Mouse (Mus musculus) limb, embryonic 11.5 days (tissue): ENCODE data around the gene Dnttip1. TPM values are rescaled to one million over a fixed set of nuclear protein-coding genes. Genes with fewer than 3 reads are reported as not detected.

Experiments
- ATAC-seq: fragments of 200-750 bp; cut with Nextera tagmentation; 2 replicates; pipeline ENCODE4 v1.8.0; 2017; ENCODE audit warnings: low read depth; ENCODE audit not compliant: insufficient number of reproducible peaks, low FRiP score, low TSS enrichment
- DNase-seq: peaks from one replicate; pipeline ENCODE4 v3.0.0-alpha.2; 2015; ENCODE audit warnings: low spot score
- H3K27ac ChIP-seq: fragments of 300-500 bp; sonication (generic); replicated peaks from 2 replicates; pipeline ENCODE4 v1.5.1; 2014; ENCODE audit warnings: low read depth, mild to moderate bottlenecking, low read length
- H3K27me3 ChIP-seq: fragments of 300-500 bp; sonication (generic); 2 replicates; pipeline ENCODE4 v1.6.1; 2014; ENCODE audit warnings: mild to moderate bottlenecking, low read length, mixed read lengths; ENCODE audit not compliant: control insufficient read depth, insufficient read depth
- H3K36me3 ChIP-seq: fragments of 300-500 bp; sonication (generic); 2 replicates; pipeline ENCODE4 v1.6.1; 2014; ENCODE audit warnings: mild to moderate bottlenecking, low read length, moderate library complexity, mixed read lengths; ENCODE audit not compliant: control insufficient read depth, insufficient read depth
- H3K4me1 ChIP-seq: fragments of 300-500 bp; sonication (generic); 2 replicates; pipeline ENCODE4 v1.6.1; 2014; ENCODE audit warnings: low read length, mixed read lengths; ENCODE audit not compliant: control insufficient read depth, insufficient read depth
- H3K4me2 ChIP-seq: fragments of 300-500 bp; sonication (generic); 2 replicates; pipeline ENCODE4 v1.6.1; 2014; ENCODE audit warnings: low read depth, mild to moderate bottlenecking, moderate library complexity; ENCODE audit not compliant: severe bottlenecking
- H3K4me3 ChIP-seq: fragments of 300-500 bp; sonication (generic); 2 replicates; pipeline ENCODE4 v1.5.1; 2014; ENCODE audit warnings: low read depth, low read length
- H3K9ac ChIP-seq: fragments of 300-500 bp; sonication (generic); 2 replicates; pipeline ENCODE4 v1.6.1; 2014; ENCODE audit warnings: mild to moderate bottlenecking, low read length
- H3K9me3 ChIP-seq: fragments of 300-500 bp; sonication (generic); 2 replicates; pipeline ENCODE4 v1.6.1; 2016; ENCODE audit warnings: low read length; ENCODE audit not compliant: control insufficient read depth
- WGBS: fragments of 180-500 bp; shearing (Covaris S2); extraction: QIAGEN DNeasy Blood & Tissue Kit; methylation state at CpG from one replicate; pipeline ENCODE4 v1.1.7; 2014; 5-methylcytosine and 5-hydroxymethylcytosine counted together
- polyA plus RNA-seq: library from polyadenylated mRNA; unstranded; fragments of >200 nt; fragmentation: Nextera tagmentation; extraction: Ambion mirVana; gene quantifications from 2 replicates; pipeline ENCODE4 v1.2.1, GENCODE M21; 2014

Dnttip1 gene
- polyA plus RNA-seq, 1 experiment from 2014 or later: 87.0 TPM

DNA sequence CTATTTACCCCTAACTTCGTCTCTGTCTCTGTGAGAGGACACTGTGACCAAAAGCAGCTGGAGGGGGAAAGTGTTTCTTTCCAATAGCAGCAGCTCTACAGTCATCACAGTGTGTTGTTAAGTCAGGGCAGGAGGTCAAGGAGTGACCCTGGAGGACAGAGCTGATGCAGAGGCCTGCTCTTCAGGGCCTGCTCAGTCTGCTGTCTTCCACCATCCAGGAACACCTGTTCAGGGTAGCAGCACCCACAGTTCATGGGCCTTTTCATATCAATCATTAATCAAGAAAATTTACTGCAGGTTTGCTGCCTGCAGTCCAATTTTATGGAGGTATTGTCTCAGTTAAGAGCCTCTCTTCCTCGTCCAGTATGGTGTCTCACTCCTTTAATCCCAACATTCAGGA lies 67.8 kb downstream of the Dnttip1 start:
- Histone ChIP-seq H3K36me3 (no peaks in the 10 kb centered on the region), H3K4me2 (no peak overlapping the region), H3K4me1 (no peaks in the 10 kb centered on the region), H3K9me3 (no peaks in the 10 kb centered on the region), H3K27ac (no peak overlapping the region), H3K27me3 (no peaks in the 10 kb centered on the region), H3K9ac (no peak overlapping the region), H3K4me3 (no peak overlapping the region)
- WGBS: 74% methylated on average over 2 of the region's 2 CpGs
- no peak for ATAC-seq
- DNase-seq: no peak

DNA sequence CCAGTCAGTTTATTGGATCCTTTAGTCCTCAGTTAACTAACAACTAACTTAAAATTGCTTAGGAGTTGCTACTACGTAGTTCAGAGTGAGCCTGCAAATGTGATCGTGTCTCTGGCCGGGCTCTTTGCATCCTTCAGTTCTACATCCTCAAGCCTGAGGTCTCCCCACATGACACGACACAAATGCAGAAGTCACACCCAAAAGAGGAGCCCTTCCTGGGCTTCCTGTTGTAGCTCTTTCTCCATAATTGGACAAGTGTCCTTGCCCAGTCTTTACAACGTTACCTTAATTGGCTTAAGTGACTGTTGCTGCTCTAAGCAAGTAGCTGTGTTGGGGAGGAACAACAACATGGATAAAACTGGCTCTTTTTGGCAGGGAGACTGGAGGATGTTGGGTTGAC lies 69.6 kb downstream of the Dnttip1 start:
- Histone ChIP-seq H3K27me3 (no peaks in the 10 kb centered on the region), H3K4me3 (no peak overlapping the region), H3K36me3 (peaks cover 1% of the 10 kb centered on the region; the same call in 1 of the 2 replicates), H3K27ac (no peak overlapping the region), H3K9me3 (no peaks in the 10 kb centered on the region), H3K4me1 (no peaks in the 10 kb centered on the region), H3K9ac (no peak overlapping the region), H3K4me2 (no peak overlapping the region)
- 86% methylated on average over 5 of the region's 5 CpGs for WGBS
- DNase-seq (no peak), ATAC-seq (no peak)

DNA sequence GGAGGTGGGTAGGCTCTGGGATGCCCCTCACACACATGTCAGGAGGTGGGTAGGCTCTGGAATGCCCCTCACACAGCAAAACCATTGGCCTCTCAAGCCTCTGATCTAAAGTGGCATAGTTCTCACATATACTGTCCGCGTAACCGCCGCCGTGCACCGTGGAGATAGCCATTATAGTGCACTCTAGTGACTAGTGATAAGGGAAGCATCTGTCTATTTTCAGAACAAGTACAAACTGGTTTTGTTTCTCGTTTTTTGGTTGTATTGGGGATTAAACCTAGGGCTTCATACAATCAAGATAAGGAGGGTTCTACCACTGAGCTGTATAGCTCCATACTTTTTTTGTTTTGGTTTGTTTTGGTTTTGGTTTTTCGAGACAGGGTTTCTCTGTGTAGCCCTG lies 70.0 kb downstream of the Dnttip1 start:
- Histone ChIP-seq H3K4me1 (no peaks in the 10 kb centered on the region), H3K27ac (no peak overlapping the region), H3K36me3 (peaks cover 4% of the 10 kb centered on the region; the same call in 1 of the 2 replicates), H3K4me2 (no peak overlapping the region), H3K27me3 (no peaks in the 10 kb centered on the region), H3K9me3 (no peaks in the 10 kb centered on the region), H3K4me3 (no peak overlapping the region), H3K9ac (no peak overlapping the region)
- 93% methylated on average over 8 of the region's 8 CpGs for WGBS
- no peak for DNase-seq
- no peak for ATAC-seq

DNA sequence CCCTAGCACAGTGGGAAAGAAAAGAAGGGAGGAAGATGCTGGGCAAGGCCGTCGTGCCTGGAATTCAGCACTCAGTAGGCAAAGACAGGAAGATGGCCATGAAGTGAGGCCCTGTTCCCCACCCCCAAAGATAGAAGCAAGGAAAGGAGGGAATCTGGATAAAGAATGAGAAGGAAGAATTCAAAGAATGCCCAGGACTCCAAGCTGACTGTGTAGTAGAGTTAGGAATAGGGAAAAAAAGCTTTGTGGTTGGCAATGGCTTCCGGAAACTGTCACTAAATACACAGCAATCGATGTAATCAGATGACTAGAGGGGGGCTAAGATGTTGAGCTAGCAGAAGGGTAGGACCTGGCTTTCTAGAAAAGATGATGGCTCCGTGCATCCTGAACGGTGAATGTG lies 71.4 kb downstream of the Dnttip1 start:
- 93% methylated on average over 6 of the region's 6 CpGs for WGBS
- Histone ChIP-seq H3K27me3 (no peaks in the 10 kb centered on the region), H3K4me3 (no peak overlapping the region), H3K27ac (no peak overlapping the region), H3K36me3 (peaks cover 4% of the 10 kb centered on the region; the same call in 1 of the 2 replicates), H3K4me2 (no peak overlapping the region), H3K4me1 (no peaks in the 10 kb centered on the region), H3K9ac (no peak overlapping the region), H3K9me3 (no peaks in the 10 kb centered on the region)
- DNase-seq: no peak
- ATAC-seq: no peak

DNA sequence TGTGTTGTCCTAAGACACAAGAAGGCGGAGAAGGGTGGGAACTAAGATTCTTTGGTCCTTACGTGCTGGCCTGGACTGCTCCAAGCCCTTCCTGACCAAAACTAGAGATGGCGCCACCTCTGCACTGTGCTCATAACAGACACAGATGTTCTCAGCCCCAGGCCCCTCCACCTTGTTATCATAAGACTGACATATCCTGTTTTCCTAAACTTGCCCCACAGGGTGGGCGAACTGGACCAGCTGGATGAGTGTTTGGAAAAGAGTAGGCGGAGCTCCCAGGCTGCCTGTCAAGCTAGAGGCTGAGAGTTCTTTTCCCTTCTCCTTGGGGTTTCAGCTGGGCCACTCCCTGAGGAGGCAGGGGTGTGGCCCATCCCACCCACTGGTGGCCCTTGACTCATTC lies 71.9 kb downstream of the Dnttip1 start:
- WGBS: 82% methylated on average over 5 of the region's 5 CpGs

More for the DNA sequence above, 71.9 kb downstream of the Dnttip1 start:
- ATAC-seq (no peak), DNase-seq (no peak)
- no peaks in the 10 kb centered on the region for H3K9me3 ChIP-seq
- H3K4me3 ChIP-seq: no peak overlapping the region
- H3K27me3 ChIP-seq: no peaks in the 10 kb centered on the region
- H3K4me2 ChIP-seq: no peak overlapping the region
- no peak overlapping the region for H3K27ac ChIP-seq
- no peak overlapping the region for H3K9ac ChIP-seq
- H3K36me3 ChIP-seq: peaks cover 4% of the 10 kb centered on the region; the same call in 1 of the 2 replicates
- H3K4me1 ChIP-seq: no peaks in the 10 kb centered on the region

Other genes starting within 250 kb of the Dnttip1 start
- gene Pigt, start 248.5 kb upstream of the Dnttip1 start, polyA plus RNA-seq: 40.4 and 42.2 TPM in 2 replicates
- gene Wfdc2, start 183.6 kb upstream of the Dnttip1 start, polyA plus RNA-seq: 38.7 and 38.9 TPM in 2 replicates
- gene Spint3, start 172.5 kb upstream of the Dnttip1 start, polyA plus RNA-seq: not detected in 2 replicates
- gene Wfdc6a, start 160.5 kb upstream of the Dnttip1 start, polyA plus RNA-seq: not detected in 2 replicates
- not detected in 2 replicates for gene Eppin, start 152.4 kb upstream of the Dnttip1 start, polyA plus RNA-seq
- not detected in 2 replicates for gene Wfdc6b, start 132.5 kb upstream of the Dnttip1 start, polyA plus RNA-seq
- not detected in 2 replicates for gene Wfdc8, start 132.4 kb upstream of the Dnttip1 start, polyA plus RNA-seq
- not detected in 2 replicates for gene Wfdc16, start 107.2 kb upstream of the Dnttip1 start, polyA plus RNA-seq
- gene Wfdc10, start 89.9 kb upstream of the Dnttip1 start, polyA plus RNA-seq: not detected in 2 replicates
- gene Wfdc9, start 89.4 kb upstream of the Dnttip1 start, polyA plus RNA-seq: not detected in 2 replicates
- gene Wfdc11, start 71.9 kb upstream of the Dnttip1 start, polyA plus RNA-seq: not detected in 2 replicates
- 0.60 TPM in 1 of 2 replicates, not detected in the other for gene Wfdc13, start 60.9 kb upstream of the Dnttip1 start, polyA plus RNA-seq
- gene Spint4, start 47.5 kb upstream of the Dnttip1 start, polyA plus RNA-seq: not detected in 2 replicates
- not detected in 2 replicates for gene Spint5, start 30.7 kb upstream of the Dnttip1 start, polyA plus RNA-seq
- 0.55 and 1.0 TPM in 2 replicates for gene Wfdc3, start 52 bp upstream of the Dnttip1 start, polyA plus RNA-seq
- 634 and 636 TPM in 2 replicates for gene Ube2c, start 23.9 kb downstream of the Dnttip1 start, polyA plus RNA-seq
- 13.8 and 14.6 TPM in 2 replicates for gene Tnnc2, start 34.0 kb downstream of the Dnttip1 start, polyA plus RNA-seq
- gene Snx21, start 39.8 kb downstream of the Dnttip1 start, polyA plus RNA-seq: 9.9 and 14.6 TPM in 2 replicates
- gene Acot8, start 58.9 kb downstream of the Dnttip1 start, polyA plus RNA-seq: 12.0 and 12.3 TPM in 2 replicates
- gene Zswim3, start 59.1 kb downstream of the Dnttip1 start, polyA plus RNA-seq: 11.0 and 11.8 TPM in 2 replicates
- gene Zswim1, start 76.7 kb downstream of the Dnttip1 start, polyA plus RNA-seq: 22.3 and 22.4 TPM in 2 replicates
- gene Spata25, start 82.6 kb downstream of the Dnttip1 start, polyA plus RNA-seq: not detected in 2 replicates
- gene Ctsa, start 86.9 kb downstream of the Dnttip1 start, polyA plus RNA-seq: 95.8 and 104 TPM in 2 replicates
- 5.9 and 6.1 TPM in 2 replicates for gene Neurl2, start 87.5 kb downstream of the Dnttip1 start, polyA plus RNA-seq
- 22.9 and 25.1 TPM in 2 replicates for gene Pltp, start 111.7 kb downstream of the Dnttip1 start, polyA plus RNA-seq
- gene Pcif1, start 133.3 kb downstream of the Dnttip1 start, polyA plus RNA-seq: 71.5 and 76.6 TPM in 2 replicates
- 12.1 and 16.3 TPM in 2 replicates for gene Zfp335, start 165.8 kb downstream of the Dnttip1 start, polyA plus RNA-seq
- 0.21 and 0.47 TPM in 2 replicates for gene Mmp9, start 194.8 kb downstream of the Dnttip1 start, polyA plus RNA-seq
- gene Slc12a5, start 214.8 kb downstream of the Dnttip1 start, polyA plus RNA-seq: 0.87 and 0.92 TPM in 2 replicates